Mouse (Mus musculus) v-Abl transformed pro-B cells (cell line): Measurements from ENCODE around the gene Hcfc1r1.

Experiments
- in situ Hi-C, 2 experiments: fragments of 400-800 bp; cut with MboI; formaldehyde crosslinking; loops; one replicate each; pipeline ENCODE4 v1.15.1; 2025; ENCODE audit not compliant: unreplicated experiment in 2 of 2

The Hcfc1r1 gene

GRCm38 (mm10) chr17:23674271-23674952, 1.0 kb downstream of the Hcfc1r1 start:
- in situ Hi-C loops: no loop called here

GRCm38 (mm10) chr17:23675127-23675526, 1.7 kb downstream of the Hcfc1r1 start:
- in situ Hi-C loops: no loop called here

- in situ Hi-C loops: no loop called here
Observed at GRCm38 (mm10) chr17:23675564-23676281, 2.3 kb downstream of the Hcfc1r1 start.

DNA sequence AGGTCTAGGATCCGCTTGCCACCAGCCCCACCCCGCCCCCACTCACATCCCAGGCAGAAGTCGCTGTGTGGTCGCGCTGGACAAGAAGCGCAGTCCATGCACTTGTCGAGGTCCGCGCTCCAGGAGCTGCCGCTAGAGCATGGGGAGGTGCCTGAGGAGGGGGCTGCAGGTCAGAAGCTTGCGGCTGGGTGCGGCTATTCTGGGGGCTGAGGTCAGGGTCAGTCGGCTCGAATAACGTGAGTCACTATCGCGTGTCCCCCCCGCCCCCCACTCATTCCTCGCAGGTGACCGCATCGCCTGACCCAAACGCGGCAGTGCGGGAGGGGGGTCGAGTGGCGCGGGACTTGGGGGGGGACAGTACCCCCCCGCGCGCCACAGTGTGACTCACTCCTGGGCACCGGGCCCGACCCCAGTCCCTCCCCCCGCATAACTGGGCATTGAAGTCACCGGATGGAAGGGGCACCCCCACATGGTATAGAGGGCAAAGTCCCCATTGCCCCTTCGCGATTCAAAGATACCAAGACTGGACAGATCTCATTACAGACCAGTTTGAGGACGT, 3.2 kb downstream of the Hcfc1r1 start:
- in situ Hi-C loops: no loop called here

DNA sequence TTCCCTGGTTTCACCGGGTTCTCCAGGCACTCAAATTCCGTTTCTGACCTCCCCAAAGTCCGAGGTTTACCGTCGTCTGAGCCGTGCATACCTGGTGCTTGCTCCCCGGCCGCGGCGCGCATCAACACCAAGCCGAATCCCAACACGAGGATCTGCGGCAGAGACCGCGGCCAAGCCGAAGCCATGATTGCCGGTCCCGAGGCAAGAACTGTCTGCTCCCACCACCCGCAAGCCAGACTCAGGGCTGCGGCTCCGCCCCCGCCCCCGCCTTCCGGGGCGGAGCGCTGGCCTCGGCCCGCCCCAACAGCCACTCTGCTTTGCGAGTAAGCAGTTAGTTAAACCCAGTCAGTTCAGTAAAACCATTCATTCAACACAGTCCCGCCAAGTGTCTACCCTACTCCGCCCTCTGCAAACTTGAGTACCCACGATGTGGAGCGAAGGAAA, 3.9 kb downstream of the Hcfc1r1 start, which contains the start of gene Tnfrsf12a:
TSS of gene Tnfrsf12a (minus strand) at position 233 of the 444 bp plus-strand sequence.
- in situ Hi-C loops: no loop called here

DNA sequence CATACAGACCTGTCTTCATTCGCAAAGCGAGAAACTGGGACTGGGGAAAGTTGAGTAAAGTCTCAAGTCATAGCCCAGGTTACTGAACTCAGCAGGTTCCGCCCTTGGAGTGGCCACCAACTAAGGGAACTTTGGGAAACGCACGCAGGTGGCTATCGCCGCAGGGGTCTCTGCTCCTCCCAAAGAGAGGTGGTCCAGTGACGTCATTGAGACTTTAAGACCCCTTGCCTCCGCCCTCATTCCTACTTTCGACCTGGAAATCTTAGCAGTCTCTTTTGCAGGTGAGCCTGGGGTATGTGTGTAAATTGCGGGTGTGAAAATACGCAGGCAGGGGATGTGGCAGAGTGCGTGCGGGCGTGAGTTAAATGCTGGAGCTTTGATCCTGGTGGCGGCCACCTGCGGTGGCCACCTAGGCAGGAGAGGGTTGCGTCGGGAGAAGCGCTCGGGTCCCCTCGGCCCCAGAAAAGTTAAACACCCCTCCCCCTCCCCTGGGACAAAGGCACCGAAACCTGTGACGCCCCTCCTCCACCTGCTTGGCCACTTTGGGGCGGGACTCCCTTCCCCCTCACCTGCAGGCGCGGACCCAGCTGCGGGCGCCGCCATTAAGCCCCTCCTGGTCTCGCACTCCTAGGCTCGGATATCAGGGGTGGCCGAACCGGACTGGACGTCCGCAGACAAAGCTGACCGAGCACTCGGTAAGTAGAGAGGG, 5.9 kb downstream of the Hcfc1r1 start, which contains the start of gene Cldn6:
TSS of gene Cldn6 (plus strand) at position 123 of the 709 bp plus-strand sequence.
- in situ Hi-C loops: no loop called here

GRCm38 (mm10) chr17:23680336-23680735, 6.9 kb downstream of the Hcfc1r1 start:
- in situ Hi-C loops: no loop called here

DNA sequence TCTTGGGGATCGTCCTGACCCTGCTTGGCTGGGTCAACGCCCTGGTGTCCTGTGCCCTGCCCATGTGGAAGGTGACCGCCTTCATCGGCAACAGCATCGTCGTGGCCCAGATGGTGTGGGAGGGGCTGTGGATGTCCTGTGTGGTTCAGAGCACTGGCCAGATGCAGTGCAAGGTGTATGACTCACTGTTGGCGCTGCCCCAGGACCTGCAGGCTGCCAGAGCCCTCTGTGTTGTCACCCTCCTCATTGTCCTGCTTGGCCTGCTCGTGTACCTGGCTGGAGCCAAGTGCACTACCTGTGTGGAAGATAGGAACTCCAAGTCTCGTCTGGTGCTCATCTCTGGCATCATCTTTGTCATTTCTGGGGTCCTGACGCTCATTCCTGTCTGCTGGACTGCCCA, 7.7 kb downstream of the Hcfc1r1 start:
- in situ Hi-C loops: no loop called here

- in situ Hi-C loops: no loop called here
Observed at GRCm38 (mm10) chr17:23682092-23682491, 8.7 kb downstream of the Hcfc1r1 start.

DNA sequence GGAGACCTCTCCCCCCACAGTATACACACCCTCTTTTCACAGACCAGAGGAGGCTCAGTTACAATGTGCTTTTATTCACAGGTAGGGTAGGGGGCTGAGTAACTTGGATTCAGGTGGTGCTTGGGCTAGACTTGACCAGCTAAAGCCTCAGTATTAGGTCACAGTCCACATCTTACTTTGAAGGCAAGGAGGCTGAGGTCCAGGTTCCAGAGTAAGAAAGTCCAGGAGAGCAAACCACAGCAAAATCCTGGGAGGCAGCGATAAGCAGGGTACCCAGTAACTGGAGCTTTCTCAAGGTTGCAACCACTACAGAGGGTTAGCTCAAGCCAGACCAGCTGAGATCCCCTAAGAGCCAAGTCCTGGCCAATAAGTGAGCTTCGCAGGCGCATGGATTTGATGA, 9.1 kb downstream of the Hcfc1r1 start:
- in situ Hi-C loops: no loop called here

DNA sequence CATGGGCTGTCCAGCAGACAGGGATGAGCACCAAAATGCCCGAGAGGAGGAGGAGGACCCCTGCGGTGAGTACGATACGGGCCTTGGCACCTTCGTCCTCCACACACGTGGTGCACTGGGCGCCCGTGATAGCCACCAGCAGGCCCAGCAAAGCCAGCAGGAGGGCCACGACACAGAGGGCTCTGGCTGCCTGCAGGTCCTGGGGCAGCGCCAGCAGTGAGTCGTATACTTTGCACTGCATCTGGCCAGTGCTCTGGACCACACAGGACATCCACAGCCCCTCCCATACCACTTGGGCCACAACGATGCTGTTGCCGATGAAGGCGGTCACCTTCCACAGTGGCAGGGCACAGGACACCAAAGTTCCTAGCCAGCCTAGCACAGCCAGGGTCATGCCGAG, 9.8 kb downstream of the Hcfc1r1 start:
- in situ Hi-C loops: no loop called here

DNA sequence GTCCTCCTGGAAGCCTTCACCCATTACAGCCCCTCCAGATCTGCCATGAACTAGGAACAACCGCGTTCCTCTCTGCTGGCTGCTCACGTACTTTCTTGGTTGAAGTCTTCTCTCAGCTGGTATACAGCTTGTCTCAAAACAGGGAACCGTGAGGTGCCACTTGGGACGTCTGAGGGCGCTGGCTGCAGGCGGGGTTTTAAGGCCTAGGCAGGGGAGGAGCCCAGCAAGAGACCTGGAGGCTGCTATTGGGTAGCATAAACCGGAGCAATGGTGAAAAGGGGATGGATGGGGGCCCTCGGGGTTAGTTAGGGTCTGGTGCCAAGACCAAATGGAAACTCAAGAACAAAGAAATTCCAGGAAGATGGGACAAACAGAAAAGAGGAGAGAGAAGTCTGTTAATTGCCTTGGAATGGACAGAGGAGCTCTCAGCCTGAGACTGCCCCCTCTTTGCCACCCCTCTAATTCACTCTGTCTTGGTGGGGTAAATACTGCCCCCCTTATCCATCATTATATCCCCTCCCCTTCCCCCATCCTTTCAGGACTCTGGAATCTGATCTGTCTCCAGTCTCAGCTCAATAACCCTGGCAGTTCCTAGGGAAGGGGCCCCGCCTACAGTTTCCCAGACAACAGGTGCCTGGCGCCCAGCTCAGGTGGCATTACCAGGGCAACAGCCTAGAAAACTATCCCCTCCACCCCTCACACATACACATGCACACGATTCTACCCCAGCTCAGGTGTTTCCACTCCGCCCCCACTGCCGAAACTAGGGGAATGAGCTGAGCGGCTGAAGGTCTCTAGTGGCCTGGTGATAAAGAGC, 10.7 kb downstream of the Hcfc1r1 start, which contains the start of gene Cldn9:
TSS of gene Cldn9 (minus strand) at position 171 of the 817 bp plus-strand sequence.
- in situ Hi-C loops: no loop called here

DNA sequence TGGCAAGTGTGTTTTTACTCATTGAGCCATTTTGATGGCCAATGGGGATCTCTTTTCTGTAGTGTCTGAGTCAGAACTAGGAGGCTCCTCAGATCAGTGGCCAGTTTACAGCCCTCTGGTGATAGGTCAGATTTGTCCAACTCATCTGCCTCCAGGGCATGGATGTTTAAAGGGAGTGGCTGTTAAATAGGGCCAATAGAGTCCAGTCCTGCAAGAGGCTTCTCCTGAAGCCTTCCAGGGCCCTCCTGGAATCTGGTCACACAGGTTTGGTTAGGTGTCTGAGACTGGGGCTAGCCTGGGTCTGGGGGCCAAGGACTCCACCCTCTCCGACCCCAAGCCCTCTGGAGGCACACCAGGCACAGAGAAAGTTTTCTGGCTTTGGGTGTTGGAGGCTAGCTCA, 21.1 kb downstream of the Hcfc1r1 start:
- in situ Hi-C loops: no loop called here

GRCm38 (mm10) chr17:23695801-23696200, 22.4 kb downstream of the Hcfc1r1 start:
- in situ Hi-C loops: no loop called here

GRCm38 (mm10) chr17:23699131-23700077, 26.0 kb downstream of the Hcfc1r1 start:
- in situ Hi-C loops: loop anchor here in 1 of 2 experiments (10.0 kb wide), 1 partner anchor 125 kb away; no protein-coding TSS in a partner anchor

DNA sequence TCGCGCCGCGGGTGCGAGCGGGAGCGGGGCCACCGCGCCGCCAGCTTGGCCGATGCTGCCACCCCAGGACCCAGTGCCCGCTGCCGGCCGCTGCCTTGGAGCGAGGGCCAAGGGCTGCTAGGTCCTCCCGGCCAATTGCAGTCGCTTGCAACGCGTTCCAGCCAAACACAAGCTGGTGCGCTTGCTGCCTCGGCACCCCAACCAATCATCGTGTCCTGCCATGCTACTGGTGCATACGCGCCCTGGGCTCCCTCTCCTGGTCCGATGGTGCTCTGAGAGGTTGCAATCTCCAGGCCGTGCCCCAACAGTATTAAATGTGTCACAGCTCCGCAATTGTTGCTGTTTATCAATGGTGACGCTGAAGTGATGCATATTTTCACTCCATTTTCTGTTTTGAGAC, 26.7 kb downstream of the Hcfc1r1 start:
- in situ Hi-C loops: loop anchor here in 1 of 2 experiments (10.0 kb wide), 1 partner anchor 125 kb away; no protein-coding TSS in a partner anchor

DNA sequence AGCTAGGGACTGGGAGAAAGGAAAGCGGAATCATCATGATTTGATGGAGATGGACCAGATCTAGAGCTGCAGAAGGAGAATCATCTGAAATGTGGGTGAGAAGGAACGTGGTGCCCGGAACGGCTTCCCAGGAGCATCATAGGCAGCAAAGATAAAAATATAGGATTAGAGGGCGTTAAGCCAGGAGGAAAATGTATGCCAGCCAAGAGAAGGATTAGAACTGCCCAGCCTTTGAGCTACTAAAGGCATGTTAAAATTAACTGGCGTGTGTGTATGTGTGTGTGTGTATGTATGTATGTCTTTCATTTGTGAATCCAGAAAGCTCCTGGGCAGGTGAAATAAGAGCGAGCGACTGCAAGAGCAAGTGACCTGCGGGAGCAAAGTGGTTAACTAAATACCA, 29.9 kb downstream of the Hcfc1r1 start:
- in situ Hi-C loops: loop anchor here in 1 of 2 experiments (10.0 kb wide), 1 partner anchor 128 kb away; no protein-coding TSS in a partner anchor

- in situ Hi-C loops: loop anchor here (5.0 to 10.0 kb wide), 3 partner anchors 42 to 132 kb away; partner anchors contain the start of gene Bicdl2 (in 1 of the 2)
Observed at GRCm38 (mm10) chr17:23704741-23705140, 31.3 kb downstream of the Hcfc1r1 start.
